Mouse (Mus musculus): ENCODE measurements at regions not wholly inside any gene's neighbourhood (a gene's known extent, or its start where the extent isn't known, plus 50 kb on each side); places are given as distances from the start of the nearest gene placed in this dataset.
"Not testable (repeated sequence)": the region's sequence is repeated elsewhere in the genome, so short reads cannot be mapped to it uniquely, and the experiment has no call there.

- WGBS, result 68% methylated on average over 7 of the region's 7 CpGs
- H3K27ac ChIP-seq (ENCODE audit: low read length), result no peak overlapping the region
- no peaks in the 10 kb centered on the region for H3K4me1 ChIP-seq (ENCODE audit: control insufficient read depth, insufficient read depth, low read length)
- H3K36me3 ChIP-seq (ENCODE audit: control insufficient read depth, insufficient read depth, low read length), result no peaks in the 10 kb centered on the region
- H3K4me2 ChIP-seq (replicated peaks; ENCODE audit: low read depth, low read length), result no peak overlapping the region
- H3K9me3 ChIP-seq (ENCODE audit: control insufficient read depth, low read depth, low read length), result no peaks in the 10 kb centered on the region
- H3K4me3 ChIP-seq (ENCODE audit: low read depth, low read length), result no peak overlapping the region
- H3K27me3 ChIP-seq (ENCODE audit: control insufficient read depth, insufficient read depth, low read length), result no peaks in the 10 kb centered on the region
- no peak for ATAC-seq (ENCODE audit: insufficient number of reproducible peaks, insufficient read depth, low FRiP score, low read depth)
- no peak overlapping the region for H3K9ac ChIP-seq (replicated peaks; ENCODE audit: low read depth, low read length)
Observed at GRCm38 (mm10) chr14:73441951-73442716, 57.0 kb upstream of the Itm2b start.

- WGBS, result 83% methylated on average over 1 of the region's 1 CpGs
- ATAC-seq (ENCODE audit: insufficient number of reproducible peaks, insufficient read depth, low FRiP score, low read depth); H3K9me3 ChIP-seq (ENCODE audit: control insufficient read depth, low read depth, low read length): not testable (repeated sequence)
Observed at GRCm38 (mm10) chr14:73441206-73441950, 56.3 kb upstream of the Itm2b start.

GRCm38 (mm10) chr14:73439802-73440309 is 54.8 kb upstream of the Itm2b start:
- Histone ChIP-seq H3K4me1 (ENCODE audit: control insufficient read depth, insufficient read depth, low read length) (no peaks in the 10 kb centered on the region), H3K9me3 (ENCODE audit: control insufficient read depth, low read depth, low read length) (no peaks in the 10 kb centered on the region), H3K27me3 (ENCODE audit: control insufficient read depth, insufficient read depth, low read length) (no peaks in the 10 kb centered on the region), H3K36me3 (ENCODE audit: control insufficient read depth, insufficient read depth, low read length) (no peaks in the 10 kb centered on the region), H3K4me3 (ENCODE audit: low read depth, low read length) (no peak overlapping the region), H3K9ac (replicated peaks; ENCODE audit: low read depth, low read length) (no peak overlapping the region), H3K4me2 (replicated peaks; ENCODE audit: low read depth, low read length) (no peak overlapping the region), H3K27ac (ENCODE audit: low read length) (no peak overlapping the region)
- 91% methylated on average over 3 of the region's 3 CpGs for WGBS
- no peak for ATAC-seq (ENCODE audit: insufficient number of reproducible peaks, insufficient read depth, low FRiP score, low read depth)

More at GRCm38 (mm10) chr14:73441206-73441950, 56.3 kb upstream of the Itm2b start:
- H3K9ac ChIP-seq (replicated peaks; ENCODE audit: low read depth, low read length); H3K27me3 ChIP-seq (ENCODE audit: control insufficient read depth, insufficient read depth, low read length); H3K36me3 ChIP-seq (ENCODE audit: control insufficient read depth, insufficient read depth, low read length); H3K4me3 ChIP-seq (ENCODE audit: low read depth, low read length); H3K27ac ChIP-seq (ENCODE audit: low read length); H3K4me1 ChIP-seq (ENCODE audit: control insufficient read depth, insufficient read depth, low read length); H3K4me2 ChIP-seq (replicated peaks; ENCODE audit: low read depth, low read length): not testable (repeated sequence)

DNA sequence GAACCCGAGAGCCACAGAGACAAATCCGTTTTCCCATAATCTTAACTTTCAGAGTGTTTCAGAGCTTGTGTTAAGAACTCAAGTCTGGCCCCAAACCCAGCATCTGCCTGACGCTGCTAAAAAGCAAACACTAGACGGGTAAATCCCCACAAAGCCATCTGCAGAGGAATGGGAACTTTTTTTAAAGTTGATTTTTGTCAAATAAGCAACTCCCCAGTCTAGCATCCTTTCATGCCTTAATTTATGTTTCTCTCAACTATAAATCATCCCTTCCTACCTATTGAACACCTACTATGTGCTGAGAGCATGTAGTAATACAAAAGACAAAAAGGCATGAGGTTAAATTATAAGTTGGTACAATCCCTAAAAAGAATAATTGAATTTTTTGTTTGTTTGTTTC is 50.8 kb upstream of the Itm2b start:
- Histone ChIP-seq H3K4me3 (ENCODE audit: low read depth, low read length) (no peak overlapping the region), H3K27me3 (ENCODE audit: control insufficient read depth, insufficient read depth, low read length) (no peaks in the 10 kb centered on the region), H3K4me2 (replicated peaks; ENCODE audit: low read depth, low read length) (no peak overlapping the region), H3K9me3 (ENCODE audit: control insufficient read depth, low read depth, low read length) (no peaks in the 10 kb centered on the region), H3K36me3 (ENCODE audit: control insufficient read depth, insufficient read depth, low read length) (no peaks in the 10 kb centered on the region), H3K4me1 (ENCODE audit: control insufficient read depth, insufficient read depth, low read length) (no peaks in the 10 kb centered on the region), H3K9ac (replicated peaks; ENCODE audit: low read depth, low read length) (no peak overlapping the region), H3K27ac (ENCODE audit: low read length) (no peak overlapping the region)
- no peak for ATAC-seq (ENCODE audit: insufficient number of reproducible peaks, insufficient read depth, low FRiP score, low read depth)
- WGBS, result 49% methylated on average over 4 of the region's 4 CpGs

Data from stomach, embryonic 14.5 days (tissue).